Mouse (Mus musculus) cerebellum, adult 2 months (tissue): ENCODE data around the gene Shtn1. TPM values are rescaled to one million over a fixed set of nuclear protein-coding genes. Genes with fewer than 3 reads are reported as not detected.

Experiments
- DNase-seq, 2 experiments: peaks; one replicate each; pipeline ENCODE4 v3.0.0; 2021
- H3K27ac ChIP-seq: fragments of 200-500 bp; 2 replicates; pipeline ENCODE4 v1.5.1; 2012; ENCODE audit warnings: low read length, control low read depth, inconsistent platforms; ENCODE audit not compliant: insufficient read depth
- H3K27me3 ChIP-seq: fragments of 200-500 bp; 2 replicates; pipeline ENCODE4 v1.6.1; 2012; ENCODE audit warnings: inconsistent platforms, mild to moderate bottlenecking, low read length, moderate library complexity; ENCODE audit not compliant: control insufficient read depth, insufficient read depth
- H3K4me1 ChIP-seq: fragments of 200-500 bp; 2 replicates; pipeline ENCODE4 v1.6.1; 2011; ENCODE audit warnings: low read length; ENCODE audit not compliant: control insufficient read depth, insufficient read depth
- H3K4me3 ChIP-seq: fragments of 200-500 bp; replicated peaks from 2 replicates; pipeline ENCODE3; 2011; ENCODE audit warnings: mild to moderate bottlenecking, low read depth, low read length, control low read depth; ENCODE audit not compliant: insufficient read depth
- CTCF ChIP-seq: fragments of 200-500 bp; IDR thresholded peaks from 2 replicates; pipeline ENCODE4 v1.5.1; 2011; ENCODE audit warnings: low read depth, mild to moderate bottlenecking, control low read depth, low read length, moderate library complexity, borderline replicate concordance; ENCODE audit not compliant: insufficient read depth
- POLR2A ChIP-seq: fragments of 200-500 bp; IDR thresholded peaks from 2 replicates; pipeline ENCODE4 v1.6.1; 2011; ENCODE audit warnings: low read length, control low read depth, borderline replicate concordance; ENCODE audit not compliant: insufficient read depth
- WGBS: fragments of 180-500 bp; shearing (Covaris S2); methylation state at CpG from one replicate; pipeline ENCODE4 v1.1.7; 2018; 5-methylcytosine and 5-hydroxymethylcytosine counted together
- polyA plus RNA-seq: library from polyadenylated mRNA; depleted of rRNA; stranded (reverse); fragments of >200 nt; gene quantifications from 2 replicates; pipeline ENCODE4 v1.2.3, GENCODE M21; 2012

Shtn1 gene
- polyA plus RNA-seq, 1 experiment, result 22.5 TPM

- no peak overlapping the region for H3K4me3 ChIP-seq
- no peak for DNase-seq
- TF ChIP-seq CTCF (no peak), POLR2A (no peak)
- no peak overlapping the region for H3K27ac ChIP-seq
- WGBS, result 86% methylated on average over 5 of the region's 5 CpGs
- H3K27me3 ChIP-seq, result no peaks in the 10 kb centered on the region; the same call in 1 of the 2 replicates
- peaks cover 3% of the 10 kb centered on the region; the same call in 1 of the 2 replicates for H3K4me1 ChIP-seq
Observed at GRCm38 (mm10) chr19:59063568-59063967, 12.3 kb downstream of the Shtn1 start.

GRCm38 (mm10) chr19:59058105-59058504 lies 17.8 kb downstream of the Shtn1 start:
- Histone ChIP-seq H3K27me3 (no peaks in the 10 kb centered on the region; the same call in 1 of the 2 replicates), H3K27ac (no peak overlapping the region), H3K4me3 (no peak overlapping the region), H3K4me1 (no peaks in the 10 kb centered on the region)
- 94% methylated on average over 4 of the region's 4 CpGs for WGBS
- TF ChIP-seq POLR2A, result no peak
- no peak for TF ChIP-seq CTCF
- no peak for DNase-seq

DNA sequence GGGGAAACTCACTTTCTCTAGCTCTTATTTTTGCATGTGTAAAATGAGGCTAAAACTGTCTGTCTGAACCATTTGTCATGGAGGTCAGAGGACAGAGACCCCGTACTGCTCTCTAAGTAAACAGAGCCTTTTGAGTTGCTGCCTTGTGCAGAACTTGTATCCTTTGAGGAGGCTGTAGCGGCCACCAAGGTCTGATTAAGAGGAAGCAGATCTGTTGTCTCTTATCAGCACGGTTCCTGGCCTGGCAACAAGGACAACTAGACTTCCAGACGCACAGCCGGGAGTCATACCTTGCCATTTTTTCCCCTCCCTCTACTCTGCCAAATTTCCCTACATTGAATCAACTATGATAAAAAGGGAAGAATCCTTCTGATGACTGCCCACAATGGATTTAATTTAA lies 18.5 kb downstream of the Shtn1 start:
- 30% methylated on average over 5 of the region's 5 CpGs for WGBS

DNA sequence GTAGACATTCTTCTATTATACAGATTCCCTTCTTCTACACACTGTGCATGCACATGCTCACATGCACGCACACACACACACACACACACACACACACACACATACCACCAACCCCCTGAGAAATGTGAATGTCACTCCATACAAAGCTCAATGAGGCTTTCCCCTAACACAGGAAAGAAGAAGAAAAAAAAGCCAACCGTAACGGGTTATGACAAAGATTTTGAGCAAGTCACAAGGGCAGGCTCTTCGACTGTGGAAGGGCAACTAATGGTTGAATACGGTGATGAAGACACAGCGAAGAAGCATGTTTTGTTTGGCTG lies 21.3 kb downstream of the Shtn1 start:
- TF ChIP-seq POLR2A, result no peak
- no peak for TF ChIP-seq CTCF
- WGBS, result 87% methylated on average over 6 of the region's 6 CpGs
- no peak for DNase-seq

More for the DNA sequence above, 18.5 kb downstream of the Shtn1 start:
- Histone ChIP-seq H3K4me3 (no peak overlapping the region), H3K27ac (no peak overlapping the region), H3K27me3 (no peaks in the 10 kb centered on the region; the same call in 1 of the 2 replicates), H3K4me1 (no peaks in the 10 kb centered on the region)
- peak in 1 of 2 experiments; percentile 12 for DNase-seq
- TF ChIP-seq POLR2A (no peak), CTCF (no peak)

GRCm38 (mm10) chr19:59053931-59054631 lies 21.8 kb downstream of the Shtn1 start:
- no peak for TF ChIP-seq POLR2A
- TF ChIP-seq CTCF, result no peak
- no peak overlapping the region for H3K4me3 ChIP-seq
- H3K4me1 ChIP-seq, result peaks cover 3% of the 10 kb centered on the region; the same call in 1 of the 2 replicates
- H3K27me3 ChIP-seq, result no peaks in the 10 kb centered on the region
- WGBS, result 73% methylated on average over 6 of the region's 6 CpGs
- no peak for DNase-seq
- H3K27ac ChIP-seq, result no peak overlapping the region

More for the DNA sequence above, 21.3 kb downstream of the Shtn1 start:
- 0 out of 2 replicates have a peak, but pooled peaks cover under 1% of the 10 kb centered on the region for H3K4me1 ChIP-seq
- no peak overlapping the region for H3K4me3 ChIP-seq
- no peak overlapping the region for H3K27ac ChIP-seq
- no peaks in the 10 kb centered on the region for H3K27me3 ChIP-seq

DNA sequence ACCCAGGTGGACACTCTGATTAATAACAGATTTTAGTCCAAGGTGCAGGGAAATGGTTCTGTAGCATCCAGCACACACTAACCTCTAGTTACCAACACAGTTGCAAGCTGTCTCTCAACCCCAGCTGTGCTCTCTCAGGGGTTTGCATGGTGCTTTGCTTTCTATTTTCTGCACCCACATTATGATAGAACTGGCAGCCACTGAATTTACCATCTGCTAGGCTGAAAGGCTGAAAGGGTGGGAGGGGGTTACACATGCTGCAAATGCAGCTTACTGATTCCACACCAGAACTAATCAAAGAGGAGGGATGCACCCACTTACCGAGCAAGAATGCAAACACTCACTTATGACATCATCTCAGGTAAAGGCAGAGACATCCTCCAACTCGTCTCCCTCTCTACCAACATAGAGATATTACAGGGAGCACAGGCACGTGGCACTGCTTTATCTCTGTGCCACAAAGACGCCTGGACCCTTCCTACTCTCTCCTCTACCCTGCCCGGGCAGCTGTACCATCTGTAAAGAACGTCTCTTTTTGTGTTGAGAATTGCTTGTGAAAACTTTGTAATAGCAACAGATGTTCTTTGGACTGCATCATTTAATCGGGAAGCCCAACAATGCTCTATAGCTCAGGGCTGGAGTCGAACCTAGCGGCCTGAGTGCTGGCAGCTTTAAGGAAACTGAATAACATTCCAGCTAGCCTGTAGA lies 23.0 kb downstream of the Shtn1 start:
- DNase-seq, result no peak
- TF ChIP-seq CTCF, result no peak
- no peak for TF ChIP-seq POLR2A
- no peak overlapping the region for H3K4me3 ChIP-seq
- peaks cover 6% of the 10 kb centered on the region for H3K4me1 ChIP-seq
- H3K27ac ChIP-seq, result no peak overlapping the region
- no peaks in the 10 kb centered on the region for H3K27me3 ChIP-seq
- WGBS, result 55% methylated on average over 9 of the region's 9 CpGs

GRCm38 (mm10) chr19:59052053-59052452 lies 23.8 kb downstream of the Shtn1 start:
- Histone ChIP-seq H3K4me1 (peaks cover 9% of the 10 kb centered on the region), H3K27me3 (no peaks in the 10 kb centered on the region), H3K4me3 (no peak overlapping the region), H3K27ac (no peak overlapping the region)
- 71% methylated on average over 4 of the region's 4 CpGs for WGBS
- TF ChIP-seq CTCF, result no peak
- TF ChIP-seq POLR2A, result no peak
- no peak for DNase-seq

DNA sequence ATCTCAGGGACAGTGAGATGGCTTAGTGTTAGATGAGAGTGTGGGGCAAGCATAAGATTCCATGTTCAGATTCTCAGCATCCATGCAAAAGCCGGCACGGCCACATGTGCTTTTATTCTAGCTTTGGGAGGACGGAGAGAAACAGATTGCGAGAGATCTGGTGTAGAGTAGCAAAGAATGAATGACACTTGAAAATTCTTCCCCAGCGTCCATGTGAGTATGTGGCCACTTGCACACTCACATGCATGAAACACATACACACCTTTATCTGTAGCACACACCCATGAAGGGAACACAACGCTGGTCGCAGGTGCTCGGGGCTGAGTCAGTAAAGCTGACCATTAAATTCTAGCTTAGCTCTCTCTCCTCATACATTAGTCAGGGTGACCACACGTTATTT lies 24.3 kb downstream of the Shtn1 start:
- H3K27me3 ChIP-seq, result no peaks in the 10 kb centered on the region
- no peak overlapping the region for H3K4me3 ChIP-seq
- H3K27ac ChIP-seq, result no peak overlapping the region
- DNase-seq, result no peak
- TF ChIP-seq POLR2A, result no peak
- no peak for TF ChIP-seq CTCF
- peaks cover 9% of the 10 kb centered on the region for H3K4me1 ChIP-seq
- 91% methylated on average over 9 of the region's 9 CpGs for WGBS
